Mouse (Mus musculus) forebrain, embryonic 12.5 days (tissue): ENCODE data around the gene Mlx. TPM values are rescaled to one million over a fixed set of nuclear protein-coding genes. Genes with fewer than 3 reads are reported as not detected.

ENCODE experiments used
- ATAC-seq: fragments of 200-750 bp; cut with Nextera tagmentation; 2 replicates; pipeline ENCODE4 v1.8.0; 2017; ENCODE audit warnings: moderate TSS enrichment; ENCODE audit not compliant: low FRiP score
- H3K27ac ChIP-seq: fragments of 300-500 bp; sonication (generic); 2 replicates; pipeline ENCODE4 v1.5.1; 2016; ENCODE audit warnings: mild to moderate bottlenecking
- H3K27me3 ChIP-seq: fragments of 300-500 bp; sonication (generic); 2 replicates; pipeline ENCODE4 v1.6.1; 2016; ENCODE audit warnings: mild to moderate bottlenecking
- H3K36me3 ChIP-seq: fragments of 300-500 bp; sonication (generic); replicated peaks from 2 replicates; pipeline ENCODE4 v1.6.1; 2016; ENCODE audit warnings: mild to moderate bottlenecking
- H3K4me1 ChIP-seq: fragments of 300-500 bp; sonication (generic); 2 replicates; pipeline ENCODE4 v1.6.1; 2016
- H3K4me2 ChIP-seq: fragments of 300-500 bp; sonication (generic); 2 replicates; pipeline ENCODE4 v1.6.1; 2016; ENCODE audit warnings: mild to moderate bottlenecking, moderate library complexity
- H3K4me3 ChIP-seq: fragments of 300-500 bp; sonication (generic); replicated peaks from 2 replicates; pipeline ENCODE4 v1.5.1; 2016; ENCODE audit warnings: mild to moderate bottlenecking
- H3K9ac ChIP-seq: fragments of 300-500 bp; sonication (generic); 2 replicates; pipeline ENCODE4 v1.6.1; 2016; ENCODE audit warnings: mild to moderate bottlenecking
- H3K9me3 ChIP-seq: fragments of 300-500 bp; sonication (generic); 2 replicates; pipeline ENCODE4 v1.6.1; 2016
- whole genome bisulfite sequencing: fragments of 180-500 bp; shearing (Covaris S2); methylation state at CpG from one replicate; pipeline ENCODE4 v1.1.7; 2016; 5-methylcytosine and 5-hydroxymethylcytosine counted together
- polyA plus RNA-seq: library from polyadenylated mRNA; unstranded; fragments of >200 nt; fragmentation: Nextera tagmentation; extraction: Ambion mirVana; gene quantifications from 2 replicates; pipeline ENCODE4 v1.2.1, GENCODE M21; 2016

Mlx gene
- polyA plus RNA-seq, 1 experiment from 2014 or later = 47.6 TPM

- Histone ChIP-seq H3K4me3 (no peak overlapping the region), H3K27ac (no peak overlapping the region), H3K4me2 (no peak overlapping the region), H3K36me3 (peaks cover 78% of the 10 kb centered on the region), H3K9me3 (no peaks in the 10 kb centered on the region), H3K27me3 (no peaks in the 10 kb centered on the region), H3K4me1 (no peaks in the 10 kb centered on the region), H3K9ac (no peak overlapping the region)
- no peak for ATAC-seq
- 36% methylated on average over 5 of the region's 5 CpGs for WGBS
Measured at GRCm38 (mm10) chr11:101057860-101058259, 29.2 kb upstream of the Mlx start.

GRCm38 (mm10) chr11:101058726-101059125 is 28.4 kb upstream of the Mlx start:
- Histone ChIP-seq H3K4me2 (no peak overlapping the region), H3K4me3 (no peak overlapping the region), H3K9me3 (no peaks in the 10 kb centered on the region), H3K36me3 (peaks cover 79% of the 10 kb centered on the region), H3K4me1 (no peaks in the 10 kb centered on the region), H3K9ac (no peak overlapping the region), H3K27me3 (no peaks in the 10 kb centered on the region), H3K27ac (no peak overlapping the region)
- ATAC-seq = no peak
- 80% methylated on average over 5 of the region's 5 CpGs for WGBS

- WGBS = 75% methylated on average over 10 of the region's 10 CpGs
- no peak overlapping the region for H3K4me2 ChIP-seq
- no peak for ATAC-seq
- H3K9ac ChIP-seq = 0 out of 2 replicates have a peak overlapping the region, but pooled peaks have one; percentile 0
- H3K27me3 ChIP-seq = no peaks in the 10 kb centered on the region
- no peaks in the 10 kb centered on the region for H3K4me1 ChIP-seq
- no peaks in the 10 kb centered on the region for H3K9me3 ChIP-seq
- H3K36me3 ChIP-seq = peaks cover 74% of the 10 kb centered on the region
- no peak overlapping the region for H3K4me3 ChIP-seq
- H3K27ac ChIP-seq = peak overlapping the region; percentile 42; the same call in 1 of the 2 replicates
Measured at GRCm38 (mm10) chr11:101059473-101059872, 27.6 kb upstream of the Mlx start.

GRCm38 (mm10) chr11:101060126-101060525 is 27.0 kb upstream of the Mlx start:
- Histone ChIP-seq H3K27me3 (no peaks in the 10 kb centered on the region), H3K9me3 (no peaks in the 10 kb centered on the region), H3K4me3 (no peak overlapping the region), H3K4me1 (no peaks in the 10 kb centered on the region), H3K4me2 (no peak overlapping the region), H3K36me3 (peaks cover 69% of the 10 kb centered on the region), H3K9ac (0 out of 2 replicates have a peak overlapping the region, but pooled peaks have one; percentile 0), H3K27ac (peak overlapping the region; percentile 42; the same call in 1 of the 2 replicates)
- 88% methylated on average over 8 of the region's 8 CpGs for WGBS
- ATAC-seq = no peak

- H3K4me3 ChIP-seq = no peak overlapping the region
- H3K36me3 ChIP-seq = peaks cover 63% of the 10 kb centered on the region
- 94% methylated on average over 5 of the region's 5 CpGs for WGBS
- H3K27me3 ChIP-seq = 0 out of 2 replicates have a peak, but pooled peaks cover 2% of the 10 kb centered on the region
- no peak for ATAC-seq
- H3K9me3 ChIP-seq = no peaks in the 10 kb centered on the region
- H3K27ac ChIP-seq = no peak overlapping the region
- H3K9ac ChIP-seq = no peak overlapping the region
- H3K4me2 ChIP-seq = no peak overlapping the region
- H3K4me1 ChIP-seq = no peaks in the 10 kb centered on the region
Measured at GRCm38 (mm10) chr11:101061049-101061448, 26.0 kb upstream of the Mlx start.

- no peak overlapping the region for H3K9ac ChIP-seq
- H3K4me1 ChIP-seq = peaks cover 9% of the 10 kb centered on the region; the same call in 1 of the 2 replicates
- no peak overlapping the region for H3K4me2 ChIP-seq
- ATAC-seq = no peak
- H3K27me3 ChIP-seq = 0 out of 2 replicates have a peak, but pooled peaks cover 7% of the 10 kb centered on the region
- 74% methylated on average over 12 of the region's 12 CpGs for WGBS
- peaks cover 53% of the 10 kb centered on the region for H3K36me3 ChIP-seq
- H3K4me3 ChIP-seq = no peak overlapping the region
- no peaks in the 10 kb centered on the region for H3K9me3 ChIP-seq
- no peak overlapping the region for H3K27ac ChIP-seq
Measured at GRCm38 (mm10) chr11:101062165-101062884, 24.8 kb upstream of the Mlx start.

GRCm38 (mm10) chr11:101062971-101063675 is 24.0 kb upstream of the Mlx start:
- H3K27me3 ChIP-seq = 0 out of 2 replicates have a peak, but pooled peaks cover 7% of the 10 kb centered on the region
- H3K36me3 ChIP-seq = peaks cover 51% of the 10 kb centered on the region
- H3K4me3 ChIP-seq = no peak overlapping the region
- 83% methylated on average over 14 of the region's 14 CpGs for WGBS
- ATAC-seq = no peak
- H3K9ac ChIP-seq = no peak overlapping the region
- H3K9me3 ChIP-seq = no peaks in the 10 kb centered on the region
- H3K4me1 ChIP-seq = peaks cover 9% of the 10 kb centered on the region; the same call in 1 of the 2 replicates
- H3K27ac ChIP-seq = peak overlapping the region; percentile 73
- H3K4me2 ChIP-seq = no peak overlapping the region

GRCm38 (mm10) chr11:101063676-101064327 is 23.3 kb upstream of the Mlx start:
- Histone ChIP-seq H3K36me3 (peaks cover 46% of the 10 kb centered on the region), H3K4me1 (peaks cover 9% of the 10 kb centered on the region; the same call in 1 of the 2 replicates), H3K9me3 (no peaks in the 10 kb centered on the region), H3K4me3 (no peak overlapping the region), H3K9ac (no peak overlapping the region), H3K4me2 (no peak overlapping the region), H3K27me3 (0 out of 2 replicates have a peak, but pooled peaks cover 7% of the 10 kb centered on the region), H3K27ac (peak overlapping the region; percentile 73)
- ATAC-seq = no peak
- 65% methylated on average over 12 of the region's 12 CpGs for WGBS

- Histone ChIP-seq H3K27ac (peak overlapping the region; percentile 73; the same call in 1 of the 2 replicates), H3K4me2 (no peak overlapping the region), H3K9ac (no peak overlapping the region), H3K4me3 (no peak overlapping the region), H3K36me3 (peaks cover 39% of the 10 kb centered on the region), H3K27me3 (0 out of 2 replicates have a peak, but pooled peaks cover 7% of the 10 kb centered on the region), H3K4me1 (peaks cover 12% of the 10 kb centered on the region), H3K9me3 (no peaks in the 10 kb centered on the region)
- WGBS = 85% methylated on average over 4 of the region's 4 CpGs
- ATAC-seq = no peak
Measured at GRCm38 (mm10) chr11:101064462-101064861, 22.6 kb upstream of the Mlx start.

GRCm38 (mm10) chr11:101065002-101065401 is 22.1 kb upstream of the Mlx start:
- no peak overlapping the region for H3K9ac ChIP-seq
- no peak overlapping the region for H3K27ac ChIP-seq
- H3K36me3 ChIP-seq = peaks cover 35% of the 10 kb centered on the region
- no peak overlapping the region for H3K4me2 ChIP-seq
- no peak for ATAC-seq
- peaks cover 12% of the 10 kb centered on the region for H3K4me1 ChIP-seq
- 0 out of 2 replicates have a peak, but pooled peaks cover 7% of the 10 kb centered on the region for H3K27me3 ChIP-seq
- no peak overlapping the region for H3K4me3 ChIP-seq
- 93% methylated on average over 9 of the region's 9 CpGs for WGBS
- H3K9me3 ChIP-seq = no peaks in the 10 kb centered on the region

- peak overlapping the region; percentile 33 for H3K4me3 ChIP-seq
- peaks cover 19% of the 10 kb centered on the region for H3K4me1 ChIP-seq
- H3K9me3 ChIP-seq = no peaks in the 10 kb centered on the region
- peak; percentile 36; the same call in 1 of the 2 replicates for ATAC-seq
- peak overlapping the region; percentile 40 for H3K9ac ChIP-seq
- no peak overlapping the region for H3K27ac ChIP-seq
- peak overlapping the region; percentile 59 for H3K4me2 ChIP-seq
- peaks cover 21% of the 10 kb centered on the region for H3K36me3 ChIP-seq
- peaks cover 13% of the 10 kb centered on the region for H3K27me3 ChIP-seq
- 19% methylated on average over 18 of the region's 18 CpGs for WGBS
Measured at GRCm38 (mm10) chr11:101066549-101067412, 20.3 kb upstream of the Mlx start.
